Mouse (Mus musculus): ENCODE results near the gene Grk2. TPM values are rescaled to one million over a fixed set of nuclear protein-coding genes. Genes with fewer than 3 reads are reported as not detected.

Gene Grk2
- 120 and 123 TPM in 2 replicates for polyA plus RNA-seq (2012; rRNA removed)

GRCm38 (mm10) chr19:4306190-4306577 is at the start of gene Grk2:
Grk2 (minus strand) TSS chr19:4306222.

GRCm38 (mm10) chr19:4282898-4283553 is 23.0 kb downstream of the Grk2 start, which contains the start of gene Ankrd13d:
Ankrd13d (minus strand) TSS chr19:4283137.

GRCm38 (mm10) chr19:4268566-4269361 is 37.3 kb downstream of the Grk2 start, which contains the start of gene Ssh3:
Ssh3 (minus strand) TSS chr19:4269180.

Other genes with a start within 250 kb of the Grk2 start
- gene Gstp3, start 246.7 kb downstream of the Grk2 start, polyA plus RNA-seq (2012; rRNA removed) = 8.4 and 8.5 TPM in 2 replicates
- gene Cabp2, start 224.6 kb downstream of the Grk2 start, polyA plus RNA-seq (2012; rRNA removed) = 2.5 TPM in 1 of 2 replicates, not detected in the other
- 321 and 393 TPM in 2 replicates for gene Cdk2ap2, start 209.0 kb downstream of the Grk2 start, polyA plus RNA-seq (2012; rRNA removed)
- 133 and 136 TPM in 2 replicates for gene Pitpnm1, start 206.2 kb downstream of the Grk2 start, polyA plus RNA-seq (2012; rRNA removed)
- gene Aip, start 180.4 kb downstream of the Grk2 start, polyA plus RNA-seq (2012; rRNA removed) = 65.0 and 68.8 TPM in 2 replicates
- gene Gpr152, start 166.4 kb downstream of the Grk2 start, polyA plus RNA-seq (2012; rRNA removed) = 0.02 and 0.05 TPM in 2 replicates
- 0.15 and 0.28 TPM in 2 replicates for gene Cabp4, start 162.2 kb downstream of the Grk2 start, polyA plus RNA-seq (2012; rRNA removed)
- 657 and 730 TPM in 2 replicates for gene Coro1b, start 157.6 kb downstream of the Grk2 start, polyA plus RNA-seq (2012; rRNA removed)
- 74.8 and 129 TPM in 2 replicates for gene Ptprcap, start 152.6 kb downstream of the Grk2 start, polyA plus RNA-seq (2012; rRNA removed)
- 38.0 and 53.9 TPM in 2 replicates for gene Rps6kb2, start 142.9 kb downstream of the Grk2 start, polyA plus RNA-seq (2012; rRNA removed)
- gene Carns1, start 130.7 kb downstream of the Grk2 start, polyA plus RNA-seq (2012; rRNA removed) = 5.3 and 9.0 TPM in 2 replicates
- 9.9 and 10.0 TPM in 2 replicates for gene Tbc1d10c, start 114.9 kb downstream of the Grk2 start, polyA plus RNA-seq (2012; rRNA removed)
- gene Ppp1ca, start 114.2 kb downstream of the Grk2 start, polyA plus RNA-seq (2012; rRNA removed) = 488 and 523 TPM in 2 replicates
- 15.7 and 22.4 TPM in 2 replicates for gene Rad9a, start 104.6 kb downstream of the Grk2 start, polyA plus RNA-seq (2012; rRNA removed)
- gene Clcf1, start 92.0 kb downstream of the Grk2 start, polyA plus RNA-seq (2012; rRNA removed) = 8.3 and 14.8 TPM in 2 replicates
- not detected in 2 replicates for gene AC109138.7, start 91.9 kb downstream of the Grk2 start, polyA plus RNA-seq (2012; rRNA removed)
- gene Pold4, start 74.3 kb downstream of the Grk2 start, polyA plus RNA-seq (2012; rRNA removed) = 86.7 and 104 TPM in 2 replicates
- gene Ssh3, start 37.0 kb downstream of the Grk2 start, polyA plus RNA-seq (2012; rRNA removed) = 188 and 216 TPM in 2 replicates
- gene Ankrd13d, start 23.1 kb downstream of the Grk2 start, polyA plus RNA-seq (2012; rRNA removed) = 4.3 and 7.3 TPM in 2 replicates
- gene Kdm2a, start 92.1 kb upstream of the Grk2 start, polyA plus RNA-seq (2012; rRNA removed) = 57.0 and 63.9 TPM in 2 replicates
- 23.4 and 23.7 TPM in 2 replicates for gene Rhod, start 133.2 kb upstream of the Grk2 start, polyA plus RNA-seq (2012; rRNA removed)
- 2.0 and 4.4 TPM in 2 replicates for gene Syt12, start 171.2 kb upstream of the Grk2 start, polyA plus RNA-seq (2012; rRNA removed)
- gene 2010003K11Rik, start 192.4 kb upstream of the Grk2 start, polyA plus RNA-seq (2012; rRNA removed) = 20.7 and 26.0 TPM in 2 replicates
- 46.6 and 53.4 TPM in 2 replicates for gene Pcx, start 204.2 kb upstream of the Grk2 start, polyA plus RNA-seq (2012; rRNA removed)